Mouse (Mus musculus) megakaryocyte, embryonic 14.5 days (primary cell): ENCODE measurements around the gene Tubb5.

Experiments
- FLI1 ChIP-seq: IDR thresholded peaks from 2 replicates; pipeline ENCODE4 v1.6.1; 2012; ENCODE audit warnings: low read length, inconsistent platforms, mixed read lengths
- GATA1 ChIP-seq: IDR thresholded peaks from 3 replicates; pipeline ENCODE4 v1.6.1; 2012; ENCODE audit warnings: mixed read lengths, low read length, inconsistent platforms, borderline replicate concordance

- TF ChIP-seq FLI1 (no peak), GATA1 (no peak)
Observed at GRCm38 (mm10) chr17:35808073-35808472, 30.0 kb downstream of the Tubb5 start.
